Mouse (Mus musculus): Measurements from ENCODE around the gene Cass4. TPM values are rescaled to one million over a fixed set of nuclear protein-coding genes. Genes with fewer than 3 reads are reported as not detected.
A peak's percentile ranks its signal among the peaks of the same experiment; 100 is the strongest.

Cass4 gene
- total and polyA plus RNA-seq, 3 experiments, result 0.35 to 5.5 TPM; not detected in 1

DNA sequence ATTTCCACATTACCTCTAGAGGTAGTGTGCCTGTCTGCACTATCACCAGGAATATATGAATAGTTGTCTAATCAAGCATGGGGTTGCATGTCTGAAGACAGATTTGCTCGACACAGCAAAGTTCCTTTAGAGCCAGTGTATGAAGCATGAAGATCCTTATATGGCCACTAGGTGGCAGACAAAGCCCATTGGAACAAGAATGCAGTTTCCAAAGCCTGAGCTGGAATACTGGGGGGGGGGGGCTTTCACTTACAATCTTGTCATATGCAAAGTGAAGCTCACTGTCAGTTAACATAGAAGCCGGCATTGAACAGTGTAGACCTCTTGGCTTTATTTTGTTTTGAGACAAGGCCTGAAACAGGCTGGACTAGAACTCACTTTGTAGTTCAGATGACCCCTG, 84.3 kb downstream of the Cass4 start:
- no peaks in the 10 kb centered on the region for H3K9me3 ChIP-seq (replicated peaks; ENCODE audit: insufficient read depth, low read length)
- H3K9ac ChIP-seq (ENCODE audit: control insufficient read depth, low read depth, low read length, poor library complexity, severe bottlenecking), result peak overlapping the region; percentile 56
- H3K36me3 ChIP-seq (ENCODE audit: control insufficient read depth in 1 of 2, insufficient read depth in 2 of 2, low read length in 2 of 2), result peaks cover 0 to 4% of the 10 kb centered on the region in 2 experiments; a peak in 2 of 4 replicates
- H3K27ac ChIP-seq (ENCODE audit: control insufficient read depth, low read depth, low read length), result no peak overlapping the region
- H3K27me3 ChIP-seq (ENCODE audit: control insufficient read depth in 1 of 2, insufficient read depth in 2 of 2, low read length in 2 of 2), result no peaks in the 10 kb centered on the region
- no peaks in the 10 kb centered on the region for H3K4me1 ChIP-seq (ENCODE audit: control insufficient read depth in 1 of 2, insufficient read depth in 2 of 2, low read length in 2 of 2)
- TF ChIP-seq TBP (IDR thresholded peaks at IDR 0.05; ENCODE audit: low read depth, low read length) (no peak), CTCF (IDR thresholded peaks at IDR 0.05 in 2 of 3, conservative IDR thresholded peaks at IDR 0.05 in 1 of 3; ENCODE audit: control insufficient read depth in 1 of 3, insufficient read depth in 1 of 3, low read depth in 2 of 3, low read length in 3 of 3, poor library complexity in 1 of 3, severe bottlenecking in 1 of 3) (peak; percentile 54 to 85 (median 65)), POLR2AphosphoS2 (IDR thresholded peaks at IDR 0.05; ENCODE audit: low read length) (no peak), JUND (IDR thresholded peaks at IDR 0.05; ENCODE audit: low read depth, low read length) (no peak), UBTF (IDR thresholded peaks at IDR 0.05; ENCODE audit: borderline replicate concordance, insufficient read depth, low read depth, low read length) (no peak), ZC3H11A (IDR thresholded peaks at IDR 0.05; ENCODE audit: low read depth, low read length) (peak; percentile 59; the same call in 1 of the 2 replicates), MAX (IDR thresholded peaks at IDR 0.05; ENCODE audit: low read length) (no peak), USF1 (IDR thresholded peaks at IDR 0.05; ENCODE audit: low read depth, low read length) (no peak), TAL1 (IDR thresholded peaks at IDR 0.05; ENCODE audit: low read length) (no peak), RAD21 (IDR thresholded peaks at IDR 0.05; ENCODE audit: low read depth, low read length) (peak; percentile 87), SMC3 (IDR thresholded peaks at IDR 0.05; ENCODE audit: low read depth, low read length) (peak; percentile 70), MAZ (IDR thresholded peaks at IDR 0.05; ENCODE audit: low read depth, low read length) (0 out of 2 replicates have a peak, but pooled peaks have one; percentile 46), CHD1 (IDR thresholded peaks at IDR 0.05; ENCODE audit: low read depth, low read length) (no peak), NRF1 (IDR thresholded peaks at IDR 0.05; ENCODE audit: insufficient read depth, low read depth, low read length, poor library complexity, severe bottlenecking) (no peak)
- DNase-seq (ENCODE audit: low read depth, low spot score), result peak; percentile 74
- H3K4me3 ChIP-seq (ENCODE audit: control insufficient read depth in 1 of 2, insufficient read depth in 1 of 2, low read depth in 2 of 2, low read length in 2 of 2), result peak overlapping the region; percentile 57 to 60
- no peaks in the 10 kb centered on the region for H3K79me2 ChIP-seq (ENCODE audit: control insufficient read depth, insufficient read depth, low read length, poor library complexity)

DNA sequence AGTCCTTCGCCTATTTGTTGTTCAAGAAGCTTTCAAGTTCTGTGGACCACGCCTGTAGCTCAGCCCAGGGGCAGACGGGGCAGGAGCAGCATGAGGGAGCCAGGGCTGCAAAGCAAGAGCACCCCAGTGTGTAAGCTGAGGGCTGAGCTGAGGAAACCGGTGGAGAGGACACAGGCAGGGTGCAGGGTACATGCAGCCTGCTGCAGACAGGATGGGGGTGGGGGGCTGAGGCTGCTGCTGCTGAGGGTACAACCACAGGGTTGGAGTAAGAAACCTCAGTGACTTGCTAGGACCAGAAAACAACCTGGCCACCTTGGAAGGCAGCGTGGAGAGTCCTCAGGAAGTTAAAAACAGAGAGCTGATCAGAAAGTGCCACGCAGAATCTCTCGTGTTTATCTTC, 86.7 kb downstream of the Cass4 start:
- no peaks in the 10 kb centered on the region for H3K9me3 ChIP-seq (replicated peaks; ENCODE audit: insufficient read depth, low read length)
- no peaks in the 10 kb centered on the region for H3K36me3 ChIP-seq (ENCODE audit: control insufficient read depth in 1 of 2, insufficient read depth in 2 of 2, low read length in 2 of 2)
- H3K4me3 ChIP-seq (ENCODE audit: control insufficient read depth in 1 of 2, insufficient read depth in 1 of 2, low read depth in 2 of 2, low read length in 2 of 2), result no peak overlapping the region
- H3K27ac ChIP-seq (ENCODE audit: control insufficient read depth, low read depth, low read length), result no peak overlapping the region
- TF ChIP-seq TAL1 (IDR thresholded peaks at IDR 0.05; ENCODE audit: low read length), result no peak
- TF ChIP-seq POLR2AphosphoS2 (IDR thresholded peaks at IDR 0.05; ENCODE audit: low read length), result no peak
- TF ChIP-seq RCOR1 (IDR thresholded peaks at IDR 0.05; ENCODE audit: low read depth, low read length), result no peak
- H3K4me1 ChIP-seq (ENCODE audit: control insufficient read depth in 1 of 2, insufficient read depth in 2 of 2, low read length in 2 of 2), result no peaks in the 10 kb centered on the region
- no peak for DNase-seq (ENCODE audit: low read depth, low spot score)
- H3K9ac ChIP-seq (ENCODE audit: control insufficient read depth, low read depth, low read length, poor library complexity, severe bottlenecking), result no peak overlapping the region
- no peaks in the 10 kb centered on the region for H3K27me3 ChIP-seq (ENCODE audit: control insufficient read depth in 1 of 2, insufficient read depth in 2 of 2, low read length in 2 of 2)
- H3K79me2 ChIP-seq (ENCODE audit: control insufficient read depth, insufficient read depth, low read length, poor library complexity), result no peaks in the 10 kb centered on the region

Data from MEL (cell line).